Mouse (Mus musculus): Measurements from ENCODE around the gene Baiap2l2. TPM values are rescaled to one million over a fixed set of nuclear protein-coding genes. Genes with fewer than 3 reads are reported as not detected.
A peak's percentile ranks its signal among the peaks of the same experiment; 100 is the strongest.

The Baiap2l2 gene
- total and polyA plus RNA-seq, 2 experiments from 2014 or later: 1.7 to 6.8 TPM

DNA sequence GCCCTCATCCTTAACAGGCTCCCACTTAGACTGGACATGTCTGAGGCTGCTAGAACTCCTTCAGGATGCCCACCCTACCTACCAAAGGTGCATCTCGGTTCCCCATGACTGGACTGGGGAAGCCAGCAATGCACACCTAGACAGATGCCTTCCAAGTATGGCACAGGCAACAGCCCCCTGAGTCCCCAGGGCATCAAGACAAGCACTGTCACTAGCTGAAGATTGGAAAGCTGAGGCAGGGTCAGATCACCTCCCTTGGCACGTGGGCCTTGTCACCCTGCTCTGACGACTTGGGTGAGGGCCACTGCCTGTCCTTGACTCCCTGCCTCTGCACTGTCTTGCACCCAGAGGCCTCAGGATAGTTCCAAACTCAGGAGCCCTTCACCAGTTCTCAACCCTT lies 3.0 kb upstream of the Baiap2l2 start:
- TF ChIP-seq CTCF (IDR thresholded peaks at IDR 0.05; ENCODE audit: low read depth): no peak
- H3K27me3 ChIP-seq (ENCODE audit: insufficient read depth, low read length): no peaks in the 10 kb centered on the region
- no peaks in the 10 kb centered on the region for H3K4me1 ChIP-seq (ENCODE audit: insufficient read depth, low read length)
- H3K36me3 ChIP-seq (ENCODE audit: insufficient read depth, low read length): no peaks in the 10 kb centered on the region
- H3K4me2 ChIP-seq (ENCODE audit: low read depth, low read length): no peak overlapping the region
- no peak overlapping the region for H3K9ac ChIP-seq (replicated peaks; ENCODE audit: low read length)
- H3K4me3 ChIP-seq (ENCODE audit: low read length): no peak overlapping the region
- DNase-seq (ENCODE audit: low spot score) (no peak), ATAC-seq (no peak)
- no peak overlapping the region for H3K27ac ChIP-seq
- no peaks in the 10 kb centered on the region for H3K9me3 ChIP-seq (ENCODE audit: low read length)
- 75% methylated on average over 3 of the region's 3 CpGs for WGBS

- Histone ChIP-seq H3K27me3 (ENCODE audit: insufficient read depth, low read length) (no peaks in the 10 kb centered on the region), H3K4me2 (ENCODE audit: low read depth, low read length) (no peak overlapping the region), H3K9me3 (ENCODE audit: low read length) (no peaks in the 10 kb centered on the region), H3K27ac (no peak overlapping the region), H3K4me3 (ENCODE audit: low read length) (no peak overlapping the region), H3K4me1 (ENCODE audit: insufficient read depth, low read length) (no peaks in the 10 kb centered on the region), H3K36me3 (ENCODE audit: insufficient read depth, low read length) (no peaks in the 10 kb centered on the region), H3K9ac (replicated peaks; ENCODE audit: low read length) (no peak overlapping the region)
- no peak for DNase-seq (ENCODE audit: low spot score)
- ATAC-seq: no peak
- TF ChIP-seq CTCF (IDR thresholded peaks at IDR 0.05; ENCODE audit: low read depth): no peak
- WGBS: 88% methylated on average over 7 of the region's 7 CpGs
Observed at GRCm38 (mm10) chr15:79287091-79287490, 1.8 kb upstream of the Baiap2l2 start.

DNA sequence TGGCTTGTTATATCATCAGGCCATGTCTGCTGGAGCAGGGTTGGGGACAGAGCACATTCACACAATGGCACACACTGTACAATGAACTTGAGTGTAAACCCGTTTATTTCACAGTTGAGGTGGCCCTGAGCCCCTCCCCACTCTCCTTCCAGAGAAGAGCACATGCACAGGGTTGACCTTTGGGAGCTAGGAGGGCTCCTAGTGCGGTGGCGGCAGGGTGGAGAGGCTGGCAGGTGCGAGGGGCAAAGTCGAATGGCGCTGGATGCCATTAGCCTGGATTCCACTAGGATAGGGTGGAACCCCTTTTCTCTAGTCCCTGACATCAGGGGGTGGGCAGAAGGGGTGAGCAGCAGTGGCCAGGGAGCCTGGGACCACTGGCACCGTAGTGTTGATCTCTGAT lies 804 bp upstream of the Baiap2l2 start:
- Histone ChIP-seq H3K4me2 (ENCODE audit: low read depth, low read length) (no peak overlapping the region), H3K27ac (no peak overlapping the region), H3K4me3 (ENCODE audit: low read length) (no peak overlapping the region), H3K9ac (replicated peaks; ENCODE audit: low read length) (no peak overlapping the region), H3K27me3 (ENCODE audit: insufficient read depth, low read length) (no peaks in the 10 kb centered on the region), H3K4me1 (ENCODE audit: insufficient read depth, low read length) (no peaks in the 10 kb centered on the region), H3K36me3 (ENCODE audit: insufficient read depth, low read length) (no peaks in the 10 kb centered on the region), H3K9me3 (ENCODE audit: low read length) (no peaks in the 10 kb centered on the region)
- DNase-seq (ENCODE audit: low spot score) (no peak), ATAC-seq (no peak)
- 90% methylated on average over 7 of the region's 7 CpGs for WGBS
- no peak for TF ChIP-seq CTCF (IDR thresholded peaks at IDR 0.05; ENCODE audit: low read depth)

DNA sequence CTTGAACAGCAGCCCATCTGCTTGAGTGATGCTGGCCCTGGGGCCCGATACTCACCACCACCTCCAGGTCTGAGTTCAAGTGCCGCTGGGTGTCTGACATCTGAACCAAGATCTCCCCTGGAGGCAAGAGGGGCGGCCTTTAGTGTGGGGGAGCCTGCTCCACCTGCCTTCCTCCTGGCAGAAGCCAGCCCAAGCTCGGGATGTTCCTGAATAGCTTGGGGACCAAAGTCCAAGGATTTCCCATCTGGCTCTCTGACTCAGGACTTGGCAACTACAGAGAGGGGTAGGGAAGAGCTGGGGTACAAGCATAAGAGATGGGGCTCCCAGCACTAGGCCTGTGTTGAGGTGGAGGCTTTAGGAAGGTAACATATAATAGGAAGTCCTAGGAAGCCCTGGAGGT lies 2.0 kb downstream of the Baiap2l2 start:
- Histone ChIP-seq H3K4me2 (ENCODE audit: low read depth, low read length) (no peak overlapping the region), H3K9ac (replicated peaks; ENCODE audit: low read length) (no peak overlapping the region), H3K9me3 (ENCODE audit: low read length) (no peaks in the 10 kb centered on the region), H3K27me3 (ENCODE audit: insufficient read depth, low read length) (no peaks in the 10 kb centered on the region), H3K4me1 (ENCODE audit: insufficient read depth, low read length) (no peaks in the 10 kb centered on the region), H3K27ac (no peak overlapping the region), H3K4me3 (ENCODE audit: low read length) (no peak overlapping the region), H3K36me3 (ENCODE audit: insufficient read depth, low read length) (no peaks in the 10 kb centered on the region)
- DNase-seq (ENCODE audit: low spot score) (no peak), ATAC-seq (no peak)
- 81% methylated on average over 4 of the region's 4 CpGs for WGBS
- TF ChIP-seq CTCF (IDR thresholded peaks at IDR 0.05; ENCODE audit: low read depth): no peak

- ATAC-seq: no peak
- Histone ChIP-seq H3K9me3 (ENCODE audit: low read length) (no peaks in the 10 kb centered on the region), H3K4me2 (ENCODE audit: low read depth, low read length) (no peak overlapping the region), H3K4me1 (ENCODE audit: insufficient read depth, low read length) (no peaks in the 10 kb centered on the region), H3K36me3 (ENCODE audit: insufficient read depth, low read length) (no peaks in the 10 kb centered on the region), H3K9ac (replicated peaks; ENCODE audit: low read length) (no peak overlapping the region), H3K4me3 (ENCODE audit: low read length) (no peak overlapping the region), H3K27me3 (ENCODE audit: insufficient read depth, low read length) (no peaks in the 10 kb centered on the region), H3K27ac (no peak overlapping the region)
- 86% methylated on average over 5 of the region's 5 CpGs for WGBS
- no peak for TF ChIP-seq CTCF (IDR thresholded peaks at IDR 0.05; ENCODE audit: low read depth)
- no peak for DNase-seq (ENCODE audit: low spot score)
Observed at GRCm38 (mm10) chr15:79282434-79282833, 2.9 kb downstream of the Baiap2l2 start.

DNA sequence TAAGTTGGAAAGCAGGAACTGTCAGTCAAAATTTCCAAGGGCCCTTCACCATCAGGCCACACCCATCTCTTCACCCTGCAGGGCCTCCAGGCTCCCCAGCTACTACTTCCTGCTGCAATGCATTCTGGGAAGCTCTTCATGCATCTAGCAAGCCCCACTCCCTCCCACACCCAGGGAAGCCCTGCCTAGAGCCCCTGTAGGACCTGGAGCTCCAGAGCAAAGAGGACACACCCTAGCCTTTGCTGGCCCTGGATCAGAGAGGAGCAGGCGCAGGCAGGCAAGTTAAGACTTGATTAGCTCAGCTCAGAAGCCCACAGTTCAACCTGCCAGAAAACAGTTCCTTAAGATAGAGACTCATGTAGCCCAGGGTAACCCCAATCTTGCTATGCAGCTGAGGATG lies 3.9 kb downstream of the Baiap2l2 start:
- no peaks in the 10 kb centered on the region for H3K27me3 ChIP-seq (ENCODE audit: insufficient read depth, low read length)
- no peak overlapping the region for H3K27ac ChIP-seq
- no peaks in the 10 kb centered on the region for H3K36me3 ChIP-seq (ENCODE audit: insufficient read depth, low read length)
- no peak for DNase-seq (ENCODE audit: low spot score)
- H3K4me1 ChIP-seq (ENCODE audit: insufficient read depth, low read length): no peaks in the 10 kb centered on the region
- no peak for ATAC-seq
- no peaks in the 10 kb centered on the region for H3K9me3 ChIP-seq (ENCODE audit: low read length)
- no peak for TF ChIP-seq CTCF (IDR thresholded peaks at IDR 0.05; ENCODE audit: low read depth)
- no peak overlapping the region for H3K9ac ChIP-seq (replicated peaks; ENCODE audit: low read length)
- WGBS: 94% methylated on average over 1 of the region's 1 CpGs
- no peak overlapping the region for H3K4me3 ChIP-seq (ENCODE audit: low read length)
- H3K4me2 ChIP-seq (ENCODE audit: low read depth, low read length): no peak overlapping the region

DNA sequence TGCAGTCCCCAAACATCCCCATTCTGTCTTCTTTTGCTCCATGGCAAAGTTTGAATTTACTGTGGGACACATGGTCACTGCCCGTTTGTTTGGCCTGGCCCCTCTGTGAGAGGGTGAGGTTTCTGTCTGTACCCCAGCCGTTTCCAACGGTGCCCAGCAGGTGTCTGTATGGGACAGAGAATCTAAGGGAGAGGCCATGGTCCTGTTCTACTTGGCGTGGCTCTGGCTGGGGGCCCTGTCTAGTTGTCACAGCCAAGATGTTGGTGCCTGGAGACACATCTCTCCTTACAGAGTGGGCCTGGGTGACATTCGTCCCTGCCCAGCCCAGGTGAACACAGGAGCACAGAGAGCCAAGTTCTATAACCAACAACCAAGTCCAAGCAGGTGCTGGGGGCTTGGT lies 4.5 kb downstream of the Baiap2l2 start:
- peak; percentile 19; the same call in 1 of the 2 replicates for TF ChIP-seq CTCF (IDR thresholded peaks at IDR 0.05; ENCODE audit: low read depth)
- ATAC-seq (no peak), DNase-seq (ENCODE audit: low spot score) (no peak)
- no peaks in the 10 kb centered on the region for H3K36me3 ChIP-seq (ENCODE audit: insufficient read depth, low read length)
- H3K4me2 ChIP-seq (ENCODE audit: low read depth, low read length): no peak overlapping the region
- H3K4me1 ChIP-seq (ENCODE audit: insufficient read depth, low read length): no peaks in the 10 kb centered on the region
- no peak overlapping the region for H3K4me3 ChIP-seq (ENCODE audit: low read length)
- no peaks in the 10 kb centered on the region for H3K27me3 ChIP-seq (ENCODE audit: insufficient read depth, low read length)
- no peaks in the 10 kb centered on the region for H3K9me3 ChIP-seq (ENCODE audit: low read length)
- no peak overlapping the region for H3K9ac ChIP-seq (replicated peaks; ENCODE audit: low read length)
- H3K27ac ChIP-seq: no peak overlapping the region
- WGBS: 52% methylated on average over 5 of the region's 5 CpGs
